8 mouse cellular contexts compared by ENCODE assay signal in the genomic region with DNA sequence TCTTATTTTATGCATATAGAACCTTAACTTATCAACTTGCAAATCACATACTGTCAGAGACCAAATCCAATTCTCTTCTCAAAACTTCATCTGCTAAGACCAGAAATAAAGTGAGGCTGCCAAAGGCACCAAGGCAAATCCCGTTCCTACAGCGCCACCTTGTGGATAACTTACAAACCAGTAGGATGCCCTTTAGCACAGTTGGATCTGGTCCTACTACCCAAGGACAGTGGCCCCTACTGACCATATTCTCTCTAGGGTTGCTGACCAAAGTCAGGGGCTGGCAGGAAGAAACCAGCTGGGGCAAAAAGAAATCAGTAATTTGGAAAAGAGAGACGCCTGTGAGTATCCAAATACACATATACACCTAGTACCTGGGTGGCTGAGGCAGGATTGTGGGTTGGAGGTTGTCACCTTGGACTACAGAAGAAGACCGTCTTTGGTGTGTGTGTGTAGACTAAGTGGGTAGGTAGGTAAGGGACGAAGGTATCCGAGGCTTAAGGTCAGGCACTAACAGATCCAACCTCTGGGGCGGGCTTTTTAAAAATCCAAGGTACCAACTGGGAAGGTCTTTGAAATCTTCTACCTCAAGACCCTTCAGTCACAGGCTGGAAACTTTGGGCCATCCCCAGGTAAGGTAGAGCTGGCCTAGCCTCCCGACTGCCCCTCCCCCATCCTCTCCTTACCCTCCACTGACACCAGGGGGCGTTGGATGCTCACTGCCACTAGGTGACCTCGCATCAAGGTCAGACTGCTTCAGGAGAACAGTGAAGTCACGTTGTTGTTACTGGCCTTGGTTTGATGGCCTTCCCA. TPM values are rescaled to one million over a fixed set of nuclear protein-coding genes. Genes with fewer than 3 reads are reported as not detected.
DNase-seq lines count a peak whose midpoint lies in the region; ATAC-seq and TF ChIP-seq lines count a peak whose summit lies in the region.

No protein-coding gene starts in this region.

- no peak overlapping the region for H3K9ac ChIP-seq in intestine, embryonic 16.5 days (ENCODE audit: low read depth, low read length)
- no peak overlapping the region for H3K9ac ChIP-seq in midbrain, embryonic 12.5 days (replicated peaks)

- 0 out of 2 replicates have a peak, but pooled peaks cover 9% of the 10 kb centered on the region for H3K36me3 ChIP-seq in intestine, embryonic 16.5 days (ENCODE audit: control insufficient read depth, insufficient read depth, low read length)
- peaks cover 3% of the 10 kb centered on the region for H3K36me3 ChIP-seq in midbrain, embryonic 12.5 days
- H3K36me3 ChIP-seq in small intestine, adult 2 months (ENCODE audit: control insufficient read depth, insufficient read depth, low read length) = peaks cover 75% of the 10 kb centered on the region

- TF ChIP-seq CTCF in small intestine, adult 2 months (IDR thresholded peaks at IDR 0.05; ENCODE audit: extremely low read depth, insufficient read length, insufficient replicate concordance, low read depth, low read length) = peak; percentile 67; the same call in 1 of the 2 replicates

- no peak for TF ChIP-seq POLR2A in small intestine, adult 2 months (IDR thresholded peaks at IDR 0.05; ENCODE audit: low read depth, low read length)

- ATAC-seq in intestine, embryonic 16.5 days = peak; percentile 36
- peak; percentile 60 for ATAC-seq in midbrain, embryonic 12.5 days (ENCODE audit: low FRiP score, low read depth)

- H3K27me3 ChIP-seq in intestine, embryonic 16.5 days (replicated peaks; ENCODE audit: control insufficient read depth, insufficient read depth, low read length) = no peaks in the 10 kb centered on the region
- H3K27me3 ChIP-seq in midbrain, embryonic 12.5 days = no peaks in the 10 kb centered on the region
- no peaks in the 10 kb centered on the region for H3K27me3 ChIP-seq in small intestine, adult 2 months (ENCODE audit: control insufficient read depth, insufficient read depth, low read length)

- intact Hi-C loops in gastrocnemius, postnatal 14 days (cut with DNase I; ENCODE audit: low total_unique reads) = no loop called here
- intact Hi-C loops in left cerebral cortex, postnatal 25 days (cut with DNase I) = loop anchor here (2.0 kb wide), 1 partner anchor 531 kb away; no protein-coding TSS in a partner anchor

- H3K4me2 ChIP-seq in intestine, embryonic 16.5 days (ENCODE audit: low read depth, low read length) = no peak overlapping the region
- no peak overlapping the region for H3K4me2 ChIP-seq in midbrain, embryonic 12.5 days (replicated peaks)

- no peak overlapping the region for H3K27ac ChIP-seq in intestine, embryonic 16.5 days (ENCODE audit: low read length)
- H3K27ac ChIP-seq in midbrain, embryonic 12.5 days (replicated peaks) = no peak overlapping the region
- no peak overlapping the region for H3K27ac ChIP-seq in small intestine, adult 2 months (ENCODE audit: insufficient read depth, low read depth, low read length)

- H3K9me3 ChIP-seq in intestine, embryonic 16.5 days (ENCODE audit: control insufficient read depth, low read length) = no peaks in the 10 kb centered on the region
- H3K9me3 ChIP-seq in midbrain, embryonic 12.5 days = no peaks in the 10 kb centered on the region

- 54% methylated on average over 11 of the region's 11 CpGs for WGBS in intestine, embryonic 16.5 days
- 64% methylated on average over 11 of the region's 11 CpGs for WGBS in midbrain, embryonic 12.5 days
- WGBS in small intestine, adult 2 months = 50% methylated on average over 11 of the region's 11 CpGs

- H3K4me1 ChIP-seq in intestine, embryonic 16.5 days (ENCODE audit: control insufficient read depth, insufficient read depth, low read length) = peaks cover 9% of the 10 kb centered on the region
- no peaks in the 10 kb centered on the region for H3K4me1 ChIP-seq in midbrain, embryonic 12.5 days
- peaks cover 7% of the 10 kb centered on the region for H3K4me1 ChIP-seq in small intestine, adult 2 months (ENCODE audit: control insufficient read depth, insufficient read depth, insufficient read length, low read length)

- H3K4me3 ChIP-seq in intestine, embryonic 16.5 days (ENCODE audit: low read length) = no peak overlapping the region
- no peak overlapping the region for H3K4me3 ChIP-seq in midbrain, embryonic 12.5 days
- no peak overlapping the region for H3K4me3 ChIP-seq in small intestine, adult 2 months (ENCODE audit: low read depth, low read length)

- peak; percentile 58 for DNase-seq in urinary bladder, postnatal 14 days (ENCODE audit: low spot score)
- DNase-seq in urinary bladder, adult 2 months (ENCODE audit: low spot score) = no peak
- peak; percentile 16 to 41 for DNase-seq in cerebellum, postnatal 36 days
- peak; percentile 46 for DNase-seq in gastrocnemius, postnatal 14 days
- peak; percentile 71 to 79 for DNase-seq in left cerebral cortex, postnatal 25 days (ENCODE audit: low spot score in 2 of 2)

RNA-seq across cellular contexts. Expression of a gene that starts 25.9 kb away (rescaled TPM):
- 109 TPM in 2 replicates for polyA plus RNA-seq in urinary bladder, adult 2 months (2012; rRNA removed)
- 100 to 1,000 TPM; 182 to 238 TPM for total RNA-seq in gastrocnemius, postnatal 14 days (2021)
- polyA plus RNA-seq in intestine, embryonic 16.5 days (2015; fragmentation: Nextera tagmentation; extraction: Ambion mirVana) = 369 and 438 TPM in 2 replicates
- 10 to 100 TPM; 19.2 to 21.0 TPM for total RNA-seq in left cerebral cortex, postnatal 25 days (2021)
- polyA plus RNA-seq in midbrain, embryonic 12.5 days (2016; fragmentation: Nextera tagmentation; extraction: Ambion mirVana) = 48.2 and 49.0 TPM in 2 replicates
- 118 and 314 TPM in 2 replicates for polyA plus RNA-seq in small intestine, adult 2 months (2012; rRNA removed)

RNA-seq across cellular contexts. Expression of a gene that starts 57.1 kb away (rescaled TPM):
- polyA plus RNA-seq in urinary bladder, adult 2 months (2012; rRNA removed) = 2.5 and 2.8 TPM in 2 replicates
- 1 to 10 TPM; 5.6 to 6.3 TPM for total RNA-seq in gastrocnemius, postnatal 14 days (2021)
- 9.7 and 11.4 TPM in 2 replicates for polyA plus RNA-seq in intestine, embryonic 16.5 days (2015; fragmentation: Nextera tagmentation; extraction: Ambion mirVana)
- total RNA-seq in left cerebral cortex, postnatal 25 days (2021) = 10 to 100 TPM; 14.8 to 18.5 TPM
- polyA plus RNA-seq in midbrain, embryonic 12.5 days (2016; fragmentation: Nextera tagmentation; extraction: Ambion mirVana) = 2.6 and 3.1 TPM in 2 replicates
- polyA plus RNA-seq in small intestine, adult 2 months (2012; rRNA removed) = 1.3 and 21.0 TPM in 2 replicates
